Mouse (Mus musculus) urinary bladder, postnatal 10 days (tissue): ENCODE data around the gene Olfr1204.

Source experiments
- DNase-seq: peaks from one replicate; pipeline ENCODE4 v3.0.0; 2022; ENCODE audit warnings: low spot score

Gene Olfr1204

GRCm38 (mm10) chr2:88848992-88849391, at the start of gene Olfr1204:
Gene Olfr1204, plus strand, starts transcription at chr2:88849292.
- no peak for DNase-seq

- DNase-seq: no peak
Measured at GRCm38 (mm10) chr2:88814196-88814595, 34.9 kb upstream of the Olfr1204 start, which contains the start of gene Olfr1202. Gene Olfr1202, plus strand, starts transcription at chr2:88814496.

- DNase-seq: no peak
Measured at GRCm38 (mm10) chr2:88829437-88829836, 19.7 kb upstream of the Olfr1204 start, which contains the start of gene Olfr1205. Gene Olfr1205, plus strand, starts transcription at chr2:88829737.

- DNase-seq: no peak
Measured at GRCm38 (mm10) chr2:88838477-88838876, 10.6 kb upstream of the Olfr1204 start.

GRCm38 (mm10) chr2:88862931-88863330, 13.8 kb downstream of the Olfr1204 start, which contains the start of gene Olfr1206:
Gene Olfr1206, plus strand, starts transcription at chr2:88863231.
- no peak for DNase-seq

- no peak for DNase-seq
Measured at GRCm38 (mm10) chr2:88902211-88902610, 53.1 kb downstream of the Olfr1204 start, which contains the start of gene Olfr1208. Gene Olfr1208, minus strand, starts transcription at chr2:88902311.
